ENCODE assay signal across 8 mouse cellular contexts in genomic region chr2:24405345-24406012, GRCm38 (mm10). TPM values are rescaled to one million over a fixed set of nuclear protein-coding genes. Genes with fewer than 3 reads are reported as not detected.
DNase-seq lines count a peak whose midpoint lies in the region; ATAC-seq and TF ChIP-seq lines count a peak whose summit lies in the region.

No protein-coding gene starts in this region.

- TF ChIP-seq CTCF in small intestine, adult 2 months (IDR thresholded peaks at IDR 0.05; ENCODE audit: extremely low read depth, insufficient read length, insufficient replicate concordance, low read depth, low read length): peak; percentile 88

- H3K27me3 ChIP-seq in limb, embryonic 13.5 days: peaks cover 21% of the 10 kb centered on the region
- no peaks in the 10 kb centered on the region for H3K27me3 ChIP-seq in midbrain, embryonic 14.5 days (ENCODE audit: control insufficient read depth, insufficient read depth, low read length)
- no peaks in the 10 kb centered on the region for H3K27me3 ChIP-seq in small intestine, adult 2 months (ENCODE audit: control insufficient read depth, insufficient read depth, low read length)

- peak; percentile 79 for DNase-seq in adrenal gland, adult 2 months
- peak; percentile 53 to 78 for DNase-seq in cerebellum, postnatal 4 days (ENCODE audit: low spot score in 2 of 2)
- DNase-seq in gastrocnemius, postnatal 14 days: peak; percentile 67
- DNase-seq in midbrain, embryonic 14.5 days: peak; percentile 88

- peaks cover 4% of the 10 kb centered on the region; the same call in 1 of the 2 replicates for H3K4me1 ChIP-seq in limb, embryonic 13.5 days
- H3K4me1 ChIP-seq in midbrain, embryonic 14.5 days (ENCODE audit: control insufficient read depth, insufficient read depth, low read length): no peaks in the 10 kb centered on the region; the same call in 1 of the 2 replicates
- H3K4me1 ChIP-seq in small intestine, adult 2 months (ENCODE audit: control insufficient read depth, insufficient read depth, insufficient read length, low read length): peaks cover 6% of the 10 kb centered on the region

- no peaks in the 10 kb centered on the region for H3K9me3 ChIP-seq in limb, embryonic 13.5 days
- no peaks in the 10 kb centered on the region for H3K9me3 ChIP-seq in midbrain, embryonic 14.5 days (ENCODE audit: control insufficient read depth, low read length)

- WGBS in limb, embryonic 13.5 days: 9% methylated on average over 23 of the region's 23 CpGs
- 13% methylated on average over 23 of the region's 23 CpGs for WGBS in midbrain, embryonic 14.5 days
- 23% methylated on average over 23 of the region's 23 CpGs for WGBS in small intestine, adult 2 months

- no peaks in the 10 kb centered on the region for H3K36me3 ChIP-seq in limb, embryonic 13.5 days
- H3K36me3 ChIP-seq in midbrain, embryonic 14.5 days (ENCODE audit: control insufficient read depth, insufficient read depth, low read length): no peaks in the 10 kb centered on the region
- peaks cover 41% of the 10 kb centered on the region for H3K36me3 ChIP-seq in small intestine, adult 2 months (ENCODE audit: control insufficient read depth, insufficient read depth, low read length)

- H3K9ac ChIP-seq in limb, embryonic 13.5 days: peak overlapping the region; percentile 65
- H3K9ac ChIP-seq in midbrain, embryonic 14.5 days (replicated peaks; ENCODE audit: low read length): no peak overlapping the region

- no peak overlapping the region for H3K27ac ChIP-seq in limb, embryonic 13.5 days
- no peak overlapping the region for H3K27ac ChIP-seq in midbrain, embryonic 14.5 days (replicated peaks; ENCODE audit: low read depth, low read length)
- no peak overlapping the region for H3K27ac ChIP-seq in small intestine, adult 2 months (ENCODE audit: insufficient read depth, low read depth, low read length)

- TF ChIP-seq POLR2A in small intestine, adult 2 months (IDR thresholded peaks at IDR 0.05; ENCODE audit: low read depth, low read length): no peak

- intact Hi-C loops in gastrocnemius, postnatal 14 days (cut with DNase I; ENCODE audit: low total_unique reads): loop anchor here (5.0 kb wide), 1 partner anchor 113 kb away; the partner anchor contains the start of gene Il1f10

- peak overlapping the region; percentile 32 for H3K4me3 ChIP-seq in limb, embryonic 13.5 days
- peak overlapping the region; percentile 12; the same call in 1 of the 2 replicates for H3K4me3 ChIP-seq in midbrain, embryonic 14.5 days (replicated peaks; ENCODE audit: low read depth, low read length)
- H3K4me3 ChIP-seq in small intestine, adult 2 months (ENCODE audit: low read depth, low read length): peak overlapping the region; percentile 17; the same call in 1 of the 2 replicates

- peak; percentile 27 for ATAC-seq in inflammation-experienced regulatory T-cells, adult 6 months
- peak; percentile 60 for ATAC-seq in limb, embryonic 13.5 days (ENCODE audit: low FRiP score, low read depth)
- ATAC-seq in midbrain, embryonic 14.5 days (ENCODE audit: low FRiP score, low TSS enrichment): peak; percentile 67
- no peak for ATAC-seq in erythroid progenitor cell, adult 5-6 weeks (replicated peaks; ENCODE audit: low FRiP score, poor library complexity, severe bottlenecking)

- H3K4me2 ChIP-seq in limb, embryonic 13.5 days (replicated peaks): peak overlapping the region; percentile 65
- peak overlapping the region; percentile 52 for H3K4me2 ChIP-seq in midbrain, embryonic 14.5 days (ENCODE audit: low read length)

RNA-seq across cellular contexts. Expression of gene Psd4, which starts 38.1 kb away (rescaled TPM):
- 1 to 10 TPM; 2.3 to 2.6 TPM for total RNA-seq in adrenal gland, adult 2 months (2021)
- polyA plus RNA-seq in adrenal gland, adult 2 months (2012; rRNA removed): 0.67 and 0.84 TPM in 2 replicates
- under 1 TPM; 0.35 to 0.60 TPM for total RNA-seq in gastrocnemius, postnatal 14 days (2021)
- polyA plus RNA-seq in inflammation-experienced regulatory T-cells, adult 6 months (2017; shearing (Covaris generic)): 10 to 100 TPM; 85.2 to 93.8 (median 89.3) TPM
- 1.3 and 1.9 TPM in 2 replicates for polyA plus RNA-seq in limb, embryonic 13.5 days (2015; fragmentation: Nextera tagmentation; extraction: Ambion mirVana)
- 0.07 and 0.18 TPM in 2 replicates for polyA plus RNA-seq in midbrain, embryonic 14.5 days (2014; fragmentation: Nextera tagmentation; extraction: Ambion mirVana)
- 10.6 and 14.0 TPM in 2 replicates for polyA plus RNA-seq in small intestine, adult 2 months (2012; rRNA removed)
- total RNA-seq in erythroid progenitor cell, adult 5-6 weeks (2015; ENCODE audit: low replicate concordance): 4.2 and 5.4 TPM in 2 replicates
- total RNA-seq in erythroid progenitor cell, adult 5-6 weeks (2017; ENCODE audit: low replicate concordance): 10.9 and 12.5 TPM in 2 replicates
